Mouse (Mus musculus) stomach, postnatal 0 days (tissue): ENCODE data around the gene Vim. TPM values are rescaled to one million over a fixed set of nuclear protein-coding genes. Genes with fewer than 3 reads are reported as not detected.

Experiments used
- ATAC-seq: fragments of 200-750 bp; cut with Nextera tagmentation; 2 replicates; pipeline ENCODE4 v1.8.0; 2017; ENCODE audit not compliant: low FRiP score, low TSS enrichment
- DNase-seq: peaks from one replicate; pipeline ENCODE4 v3.0.0-alpha.2; 2016; ENCODE audit warnings: low spot score
- H3K27ac ChIP-seq: fragments of 300-500 bp; sonication (generic); replicated peaks from 2 replicates; pipeline ENCODE4 v1.5.1; 2014; ENCODE audit warnings: mild to moderate bottlenecking, control low read depth
- H3K27me3 ChIP-seq: fragments of 300-500 bp; sonication (generic); 2 replicates; pipeline ENCODE4 v1.6.1; 2014; ENCODE audit warnings: low read length; ENCODE audit not compliant: control insufficient read depth, insufficient read depth
- H3K36me3 ChIP-seq: fragments of 300-500 bp; sonication (generic); 2 replicates; pipeline ENCODE4 v1.6.1; 2014; ENCODE audit warnings: low read length, mixed read lengths; ENCODE audit not compliant: control insufficient read depth, insufficient read depth
- H3K4me1 ChIP-seq: fragments of 300-500 bp; sonication (generic); replicated peaks from 2 replicates; pipeline ENCODE4 v1.6.1; 2014; ENCODE audit warnings: antibody characterized with exemption; ENCODE audit not compliant: control insufficient read depth, insufficient read depth
- H3K4me2 ChIP-seq: fragments of 300-500 bp; sonication (generic); replicated peaks from 2 replicates; pipeline ENCODE4 v1.6.1; 2014; ENCODE audit warnings: low read depth, mild to moderate bottlenecking, control low read depth, moderate library complexity
- H3K4me3 ChIP-seq: fragments of 300-500 bp; sonication (generic); 2 replicates; pipeline ENCODE4 v1.5.1; 2014; ENCODE audit warnings: low read depth, low read length, control low read depth
- H3K9ac ChIP-seq: fragments of 300-500 bp; sonication (generic); 2 replicates; pipeline ENCODE4 v1.6.1; 2014; ENCODE audit warnings: mild to moderate bottlenecking, low read length, control low read depth, mixed read lengths
- H3K9me3 ChIP-seq: fragments of 300-500 bp; sonication (generic); 2 replicates; pipeline ENCODE4 v1.6.1; 2016; ENCODE audit warnings: low read length; ENCODE audit not compliant: control insufficient read depth
- CTCF ChIP-seq: IDR thresholded peaks from 2 replicates; pipeline ENCODE4 v1.5.1; 2016; ENCODE audit warnings: antibody characterized with exemption, low read depth, mild to moderate bottlenecking, moderate library complexity
- EP300 ChIP-seq: optimal IDR thresholded peaks from 2 replicates; pipeline ENCODE3; 2016; ENCODE audit warnings: antibody characterized with exemption
- WGBS: fragments of 180-500 bp; shearing (Covaris S2); extraction: QIAGEN DNeasy Blood & Tissue Kit; methylation state at CpG from one replicate; pipeline ENCODE4 v1.1.7; 2014; 5-methylcytosine and 5-hydroxymethylcytosine counted together
- polyA plus RNA-seq: library from polyadenylated mRNA; unstranded; fragments of >200 nt; fragmentation: Nextera tagmentation; extraction: Ambion mirVana; gene quantifications from 2 replicates; pipeline ENCODE4 v1.2.1, GENCODE M21; 2015

The Vim gene
- polyA plus RNA-seq, 1 experiment from 2014 or later: 331 TPM

GRCm38 (mm10) chr2:13544193-13544824, 29.4 kb upstream of the Vim start, which contains the start of gene Trdmt1:
Gene Trdmt1, minus strand, starts transcription at chr2:13544668.
- Histone ChIP-seq H3K9ac (peak within 1 kb of the TSS; percentile 78), H3K4me1 (no peaks in the 10 kb centered on the region), H3K27ac (peak within 1 kb of the TSS; percentile 94), H3K36me3 (no peaks in the 10 kb centered on the region), H3K9me3 (no peaks in the 10 kb centered on the region), H3K4me3 (peak within 1 kb of the TSS; percentile 61), H3K27me3 (no peaks in the 10 kb centered on the region), H3K4me2 (peak within 1 kb of the TSS; percentile 50)
- peak; percentile 99 for ATAC-seq
- TF ChIP-seq CTCF (no peak), EP300 (no peak)
- WGBS: under 1% methylated on average over 35 of the region's 39 CpGs
- DNase-seq: peak; percentile 88

DNA sequence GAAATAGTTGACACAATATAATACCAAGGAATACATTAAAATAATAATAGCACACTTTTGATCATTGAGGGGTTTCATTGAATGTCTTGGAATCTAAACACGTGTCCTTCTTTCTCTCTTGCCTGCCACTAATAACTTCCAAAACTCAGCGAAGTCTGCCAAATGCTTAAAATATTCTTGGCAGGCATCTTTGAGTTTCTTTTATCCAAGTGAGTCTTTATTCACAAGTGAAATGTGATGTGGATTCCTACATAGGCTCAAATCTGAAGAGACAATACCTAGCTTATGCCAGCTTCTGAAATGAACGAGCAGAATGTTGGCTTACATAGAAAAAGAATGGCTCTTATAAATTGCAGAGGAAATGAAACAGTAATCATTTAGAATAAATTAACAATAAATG, 25.0 kb upstream of the Vim start:
- DNase-seq: no peak
- H3K27ac ChIP-seq: no peak overlapping the region
- TF ChIP-seq CTCF: no peak
- TF ChIP-seq EP300: no peak

DNA sequence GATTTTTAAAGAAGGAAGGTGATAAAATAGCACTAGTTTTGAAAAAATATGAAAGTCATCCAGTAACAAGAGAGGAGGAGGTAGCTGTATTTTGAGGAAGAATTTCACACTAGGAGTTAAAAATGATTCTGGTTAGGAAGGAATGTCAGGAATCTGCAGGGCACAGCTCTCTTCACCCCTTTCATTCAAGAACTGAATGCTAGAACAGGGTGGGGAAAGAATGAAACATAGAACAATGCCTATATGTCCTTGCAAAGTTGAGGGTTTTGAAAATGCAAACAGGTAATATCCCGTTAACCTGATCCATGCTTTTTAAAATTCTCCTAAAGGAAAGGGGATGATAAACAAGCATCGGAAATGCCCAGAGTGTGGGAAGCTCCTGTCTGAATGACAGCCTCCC, 19.8 kb upstream of the Vim start:
- DNase-seq (no peak), ATAC-seq (no peak)
- WGBS: 36% methylated on average over 2 of the region's 2 CpGs
- Histone ChIP-seq H3K9me3 (no peaks in the 10 kb centered on the region), H3K27me3 (no peaks in the 10 kb centered on the region), H3K4me1 (no peaks in the 10 kb centered on the region), H3K4me2 (no peak overlapping the region), H3K36me3 (no peaks in the 10 kb centered on the region), H3K9ac (no peak overlapping the region), H3K4me3 (no peak overlapping the region), H3K27ac (no peak overlapping the region)
- no peak for TF ChIP-seq CTCF
- no peak for TF ChIP-seq EP300

More for the DNA sequence above, 25.0 kb upstream of the Vim start:
- H3K9ac ChIP-seq: no peak overlapping the region
- no peak for ATAC-seq
- 44% methylated on average over 3 of the region's 3 CpGs for WGBS
- H3K4me2 ChIP-seq: no peak overlapping the region
- H3K27me3 ChIP-seq: no peaks in the 10 kb centered on the region
- no peak overlapping the region for H3K4me3 ChIP-seq
- H3K36me3 ChIP-seq: no peaks in the 10 kb centered on the region
- H3K4me1 ChIP-seq: no peaks in the 10 kb centered on the region
- H3K9me3 ChIP-seq: no peaks in the 10 kb centered on the region

DNA sequence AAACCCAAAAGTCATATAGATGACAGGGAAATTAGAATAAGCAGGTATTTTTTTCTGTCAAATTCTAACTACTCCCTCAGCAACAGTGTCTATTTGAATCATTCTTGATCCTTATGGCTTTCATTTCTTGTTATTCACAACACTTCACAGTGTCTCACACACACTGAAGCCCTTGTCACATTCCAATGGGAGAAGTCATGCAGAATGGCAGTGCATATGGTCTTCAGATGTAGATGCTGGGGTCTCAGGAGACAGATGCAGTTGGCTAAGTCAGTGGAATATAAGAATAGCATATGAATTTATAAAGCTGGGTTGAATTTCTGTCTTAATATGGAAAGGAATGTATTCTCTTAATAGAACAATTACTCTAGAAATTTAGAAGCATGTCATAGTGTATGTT, 17.5 kb upstream of the Vim start:
- Histone ChIP-seq H3K27ac (no peak overlapping the region), H3K4me3 (no peak overlapping the region), H3K4me1 (no peaks in the 10 kb centered on the region), H3K9me3 (no peaks in the 10 kb centered on the region), H3K9ac (no peak overlapping the region), H3K4me2 (no peak overlapping the region), H3K36me3 (no peaks in the 10 kb centered on the region), H3K27me3 (no peaks in the 10 kb centered on the region)
- ATAC-seq (no peak), DNase-seq (no peak)
- TF ChIP-seq EP300 (no peak), CTCF (no peak)

DNA sequence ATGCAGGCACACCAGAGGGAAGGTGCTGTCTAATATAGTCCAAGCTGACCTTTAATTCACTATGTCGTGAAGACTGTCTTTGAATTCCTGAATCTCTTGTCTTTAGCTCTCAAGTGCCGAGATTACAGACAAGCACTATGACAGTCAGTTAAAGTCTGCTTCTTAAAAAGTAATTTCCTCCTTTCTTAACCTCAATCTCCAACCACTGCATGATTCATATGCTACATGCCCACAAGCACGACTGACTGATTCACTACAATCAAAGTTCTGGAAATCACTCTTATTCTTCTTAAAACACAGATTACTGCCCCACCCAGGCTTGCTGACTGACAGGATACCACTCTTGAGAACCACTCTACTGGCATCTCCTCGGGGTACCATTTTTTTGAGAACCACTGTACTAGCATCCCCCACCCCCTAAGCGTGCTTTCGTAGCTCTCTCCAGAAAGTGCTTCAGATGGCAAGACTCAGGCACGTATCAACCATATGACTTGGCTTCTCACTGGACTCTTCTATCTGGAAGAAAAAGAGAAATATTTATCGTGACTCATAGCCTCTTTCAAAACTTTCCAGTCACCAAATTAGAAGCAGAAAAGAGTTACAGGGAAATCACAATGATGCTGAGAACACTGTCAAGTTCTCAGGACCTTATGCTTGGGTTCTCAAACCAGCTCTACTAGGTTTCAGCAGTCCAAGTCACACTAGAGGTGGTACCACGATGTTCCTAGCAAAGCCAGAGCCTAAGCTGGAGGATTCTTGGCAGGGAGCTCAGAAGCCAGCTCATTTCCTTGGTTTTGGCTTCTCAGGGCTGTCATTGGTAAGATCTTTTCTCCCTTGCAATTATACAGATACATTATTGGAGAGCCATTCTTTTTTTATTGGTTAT, 16.3 kb upstream of the Vim start:
- Histone ChIP-seq H3K4me2 (no peak overlapping the region), H3K9me3 (no peaks in the 10 kb centered on the region), H3K36me3 (no peaks in the 10 kb centered on the region), H3K4me1 (no peaks in the 10 kb centered on the region), H3K4me3 (no peak overlapping the region), H3K27ac (peak overlapping the region; percentile 49; the same call in 1 of the 2 replicates), H3K9ac (no peak overlapping the region), H3K27me3 (no peaks in the 10 kb centered on the region)
- TF ChIP-seq CTCF (no peak), EP300 (no peak)
- no peak for DNase-seq
- WGBS: 56% methylated on average over 9 of the region's 9 CpGs
- no peak for ATAC-seq
